Mouse (Mus musculus) kidney, embryonic 14.5 days (tissue): ENCODE results near the gene Zbtb16. TPM values are rescaled to one million over a fixed set of nuclear protein-coding genes. Genes with fewer than 3 reads are reported as not detected.

Experiments
- ATAC-seq: fragments of 200-750 bp; cut with Nextera tagmentation; 2 replicates; pipeline ENCODE4 v1.8.0; 2017; ENCODE audit warnings: moderate number of reproducible peaks, mild to moderate bottlenecking, moderate TSS enrichment, moderate library complexity; ENCODE audit not compliant: low FRiP score, low TSS enrichment
- H3K27ac ChIP-seq: fragments of 300-500 bp; sonication (generic); 2 replicates; pipeline ENCODE4 v1.5.1; 2014; ENCODE audit warnings: low read depth, mild to moderate bottlenecking, low read length, moderate library complexity, mixed read lengths
- H3K27me3 ChIP-seq: fragments of 300-500 bp; sonication (generic); 2 replicates; pipeline ENCODE4 v1.6.1; 2014; ENCODE audit warnings: mild to moderate bottlenecking, low read length; ENCODE audit not compliant: control insufficient read depth, insufficient read depth
- H3K36me3 ChIP-seq: fragments of 300-500 bp; sonication (generic); 2 replicates; pipeline ENCODE4 v1.6.1; 2014; ENCODE audit warnings: low read length, mixed read lengths; ENCODE audit not compliant: control insufficient read depth, insufficient read depth
- H3K4me1 ChIP-seq: fragments of 300-500 bp; sonication (generic); 2 replicates; pipeline ENCODE4 v1.6.1; 2014; ENCODE audit warnings: low read length, mixed read lengths; ENCODE audit not compliant: control insufficient read depth, insufficient read depth
- H3K4me2 ChIP-seq: fragments of 300-500 bp; sonication (generic); replicated peaks from 2 replicates; pipeline ENCODE4 v1.6.1; 2014; ENCODE audit warnings: low read depth, mild to moderate bottlenecking, low read length
- H3K4me3 ChIP-seq: fragments of 300-500 bp; sonication (generic); 2 replicates; pipeline ENCODE4 v1.5.1; 2014; ENCODE audit warnings: mild to moderate bottlenecking, low read length
- H3K9ac ChIP-seq: fragments of 300-500 bp; sonication (generic); 2 replicates; pipeline ENCODE4 v1.6.1; 2014; ENCODE audit warnings: low read depth, mild to moderate bottlenecking, low read length, moderate library complexity
- H3K9me3 ChIP-seq: fragments of 300-500 bp; sonication (generic); 2 replicates; pipeline ENCODE4 v1.6.1; 2016; ENCODE audit warnings: low read length; ENCODE audit not compliant: control insufficient read depth
- whole genome bisulfite sequencing: fragments of 180-500 bp; shearing (Covaris S2); extraction: QIAGEN DNeasy Blood & Tissue Kit; methylation state at CpG from one replicate; pipeline ENCODE4 v1.1.7; 2014; 5-methylcytosine and 5-hydroxymethylcytosine counted together
- polyA plus RNA-seq: library from polyadenylated mRNA; unstranded; fragments of >200 nt; fragmentation: Nextera tagmentation; extraction: Ambion mirVana; gene quantifications from 2 replicates; pipeline ENCODE4 v1.2.1, GENCODE M21; 2014

Gene Zbtb16
- polyA plus RNA-seq, 1 experiment from 2014 or later, result 0.49 TPM

- Histone ChIP-seq H3K9me3 (no peaks in the 10 kb centered on the region), H3K27me3 (0 out of 2 replicates have a peak, but pooled peaks cover 3% of the 10 kb centered on the region), H3K27ac (no peak overlapping the region), H3K4me2 (no peak overlapping the region), H3K4me1 (peaks cover 12% of the 10 kb centered on the region), H3K36me3 (no peaks in the 10 kb centered on the region), H3K9ac (no peak overlapping the region), H3K4me3 (no peak overlapping the region)
- WGBS, result 82% methylated on average over 10 of the region's 10 CpGs
- no peak for ATAC-seq
These were observed 166.3 kb downstream of the Zbtb16 start for GRCm38 (mm10) chr9:48669672-48670071.

DNA sequence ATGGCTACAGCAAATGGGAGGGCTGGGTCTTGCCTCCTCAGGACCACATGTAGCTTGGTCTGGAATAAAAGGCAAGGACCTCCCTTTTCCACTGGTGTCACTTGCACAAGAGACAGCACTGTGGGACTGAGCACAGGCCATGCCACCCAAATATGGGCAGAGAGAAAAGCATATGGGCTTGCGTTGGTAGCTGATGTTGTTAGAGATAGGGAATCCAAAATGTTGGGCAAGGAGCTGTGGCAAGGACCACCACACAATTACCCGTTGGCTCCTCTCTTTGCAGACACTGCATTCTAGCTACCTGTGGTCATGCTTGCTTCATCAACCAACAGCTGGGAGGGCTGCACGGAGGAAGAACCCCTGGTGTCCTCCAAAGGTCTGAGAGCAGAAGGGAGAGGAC is 169.3 kb downstream of the Zbtb16 start:
- H3K4me3 ChIP-seq, result no peak overlapping the region
- ATAC-seq, result no peak
- 0 out of 2 replicates have a peak, but pooled peaks cover 7% of the 10 kb centered on the region for H3K4me1 ChIP-seq
- 87% methylated on average over 3 of the region's 3 CpGs for WGBS
- no peaks in the 10 kb centered on the region for H3K9me3 ChIP-seq
- H3K27ac ChIP-seq, result no peak overlapping the region
- H3K9ac ChIP-seq, result no peak overlapping the region
- H3K4me2 ChIP-seq, result no peak overlapping the region
- 0 out of 2 replicates have a peak, but pooled peaks cover 7% of the 10 kb centered on the region for H3K27me3 ChIP-seq
- no peaks in the 10 kb centered on the region for H3K36me3 ChIP-seq

DNA sequence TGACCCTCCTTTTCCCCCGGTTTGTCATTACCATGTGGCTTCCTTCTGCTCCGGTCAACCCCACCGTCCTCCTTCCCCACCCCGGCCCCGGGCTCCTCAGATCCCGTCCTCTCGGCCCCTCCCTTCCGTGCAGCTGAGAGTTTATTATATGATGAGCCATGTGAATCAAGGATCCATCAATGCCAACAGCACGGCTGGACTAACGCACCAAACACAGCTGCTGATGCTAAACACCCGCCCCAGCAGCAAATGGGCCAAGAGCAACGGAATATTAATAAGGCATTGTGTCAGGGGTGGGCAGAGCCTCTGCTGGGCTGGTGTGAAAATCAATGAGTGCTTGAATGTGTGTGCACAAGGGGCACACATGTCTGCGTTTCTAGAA is 173.0 kb downstream of the Zbtb16 start:
- H3K4me2 ChIP-seq, result no peak overlapping the region
- H3K9me3 ChIP-seq, result no peaks in the 10 kb centered on the region
- no peak for ATAC-seq
- no peaks in the 10 kb centered on the region for H3K36me3 ChIP-seq
- 36% methylated on average over 13 of the region's 13 CpGs for WGBS
- no peak overlapping the region for H3K4me3 ChIP-seq
- H3K27me3 ChIP-seq, result 0 out of 2 replicates have a peak, but pooled peaks cover 3% of the 10 kb centered on the region
- H3K9ac ChIP-seq, result no peak overlapping the region
- no peak overlapping the region for H3K27ac ChIP-seq
- 0 out of 2 replicates have a peak, but pooled peaks cover 7% of the 10 kb centered on the region for H3K4me1 ChIP-seq

DNA sequence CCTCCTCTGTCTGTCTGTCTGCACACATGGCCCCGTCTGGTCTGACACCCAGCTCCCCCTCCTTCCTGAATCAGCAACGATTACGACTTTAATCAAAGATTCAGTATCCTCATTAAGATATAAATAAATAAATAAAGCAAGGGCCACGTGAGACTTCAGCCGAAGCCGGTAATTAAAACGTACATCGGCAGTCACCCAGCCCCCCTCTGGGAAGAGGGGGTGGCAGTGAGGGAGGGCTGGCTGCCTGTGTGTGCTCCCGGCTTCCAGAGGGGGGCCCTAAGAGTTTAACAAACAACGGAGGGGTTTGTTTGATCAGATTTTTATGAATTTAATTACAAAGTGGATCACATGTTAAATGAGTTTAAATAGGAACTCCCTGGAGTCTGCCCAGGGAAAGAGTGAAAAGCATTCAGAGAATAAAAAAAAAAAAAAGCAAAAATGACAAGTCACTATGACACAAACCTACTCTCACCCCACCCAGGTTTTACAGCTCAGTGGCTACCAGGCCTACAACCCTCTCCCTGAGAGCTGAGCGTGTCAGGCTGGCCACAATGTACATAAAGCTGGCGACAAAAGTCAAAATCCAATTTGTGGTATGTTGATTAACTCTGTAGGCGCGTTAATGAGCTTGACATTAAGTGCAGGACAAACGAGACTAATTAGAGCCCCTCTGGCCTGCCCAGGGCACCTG is 173.5 kb downstream of the Zbtb16 start:
- H3K27ac ChIP-seq, result no peak overlapping the region
- H3K36me3 ChIP-seq, result no peaks in the 10 kb centered on the region
- H3K27me3 ChIP-seq, result 0 out of 2 replicates have a peak, but pooled peaks cover 3% of the 10 kb centered on the region
- H3K9ac ChIP-seq, result no peak overlapping the region
- no peak for ATAC-seq
- H3K9me3 ChIP-seq, result no peaks in the 10 kb centered on the region
- WGBS, result 33% methylated on average over 15 of the region's 15 CpGs
- no peak overlapping the region for H3K4me3 ChIP-seq
- 0 out of 2 replicates have a peak, but pooled peaks cover 7% of the 10 kb centered on the region for H3K4me1 ChIP-seq
- no peak overlapping the region for H3K4me2 ChIP-seq

GRCm38 (mm10) chr9:48661225-48662023 is 174.6 kb downstream of the Zbtb16 start:
- no peak for ATAC-seq
- Histone ChIP-seq H3K4me1 (0 out of 2 replicates have a peak, but pooled peaks cover 7% of the 10 kb centered on the region), H3K27me3 (0 out of 2 replicates have a peak, but pooled peaks cover 3% of the 10 kb centered on the region), H3K4me2 (no peak overlapping the region), H3K9ac (no peak overlapping the region), H3K27ac (no peak overlapping the region), H3K36me3 (no peaks in the 10 kb centered on the region), H3K9me3 (no peaks in the 10 kb centered on the region), H3K4me3 (no peak overlapping the region)
- WGBS, result 49% methylated on average over 9 of the region's 9 CpGs

GRCm38 (mm10) chr9:48655525-48656169 is 180.4 kb downstream of the Zbtb16 start:
- 17% methylated on average over 5 of the region's 5 CpGs for WGBS
- H3K9me3 ChIP-seq, result no peaks in the 10 kb centered on the region
- no peaks in the 10 kb centered on the region for H3K4me1 ChIP-seq
- no peak overlapping the region for H3K9ac ChIP-seq
- H3K27ac ChIP-seq, result no peak overlapping the region
- H3K4me3 ChIP-seq, result no peak overlapping the region
- no peaks in the 10 kb centered on the region for H3K27me3 ChIP-seq
- no peak overlapping the region for H3K4me2 ChIP-seq
- no peaks in the 10 kb centered on the region for H3K36me3 ChIP-seq
- ATAC-seq, result no peak

DNA sequence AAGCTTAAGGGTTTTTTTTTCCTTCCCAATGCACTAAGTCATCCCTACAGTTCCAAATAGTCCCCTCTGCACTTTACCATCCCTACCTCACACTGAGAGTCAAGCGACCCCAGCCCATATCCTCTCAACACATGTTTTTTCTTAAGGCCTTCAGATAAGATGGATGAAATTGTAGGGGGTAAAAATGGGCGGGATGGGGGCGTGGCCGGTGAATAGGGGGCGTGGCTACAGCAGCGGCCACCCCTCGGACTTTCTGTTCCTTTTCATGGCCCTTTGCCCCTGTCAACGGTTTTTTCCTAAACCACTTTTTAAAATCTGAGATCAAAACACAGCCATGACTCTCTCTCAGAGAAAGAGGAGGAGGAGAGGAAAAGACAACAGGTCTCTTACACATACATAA is 181.3 kb downstream of the Zbtb16 start:
- Histone ChIP-seq H3K4me3 (no peak overlapping the region), H3K27ac (no peak overlapping the region), H3K4me2 (no peak overlapping the region), H3K9ac (no peak overlapping the region), H3K27me3 (no peaks in the 10 kb centered on the region), H3K4me1 (peaks cover 2% of the 10 kb centered on the region), H3K9me3 (no peaks in the 10 kb centered on the region), H3K36me3 (no peaks in the 10 kb centered on the region)
- ATAC-seq, result no peak
- WGBS, result 10% methylated on average over 8 of the region's 8 CpGs

- Histone ChIP-seq H3K4me1 (peaks cover 13% of the 10 kb centered on the region), H3K27me3 (peaks cover 3% of the 10 kb centered on the region; the same call in 1 of the 2 replicates), H3K9ac (no peak overlapping the region), H3K4me2 (no peak overlapping the region), H3K36me3 (no peaks in the 10 kb centered on the region), H3K4me3 (no peak overlapping the region), H3K9me3 (no peaks in the 10 kb centered on the region), H3K27ac (no peak overlapping the region)
- WGBS, result 46% methylated on average over 7 of the region's 7 CpGs
- ATAC-seq, result no peak
These were observed 182.5 kb downstream of the Zbtb16 start for GRCm38 (mm10) chr9:48653399-48654070.
